Mouse (Mus musculus): Measurements from ENCODE around the gene Traip. TPM values are rescaled to one million over a fixed set of nuclear protein-coding genes. Genes with fewer than 3 reads are reported as not detected.
"Not testable (repeated sequence)": the region's sequence is repeated elsewhere in the genome, so short reads cannot be mapped to it uniquely, and the experiment has no call there.

Gene Traip
- polyA plus RNA-seq, 1 experiment from 2014 or later, result 20.4 TPM

DNA sequence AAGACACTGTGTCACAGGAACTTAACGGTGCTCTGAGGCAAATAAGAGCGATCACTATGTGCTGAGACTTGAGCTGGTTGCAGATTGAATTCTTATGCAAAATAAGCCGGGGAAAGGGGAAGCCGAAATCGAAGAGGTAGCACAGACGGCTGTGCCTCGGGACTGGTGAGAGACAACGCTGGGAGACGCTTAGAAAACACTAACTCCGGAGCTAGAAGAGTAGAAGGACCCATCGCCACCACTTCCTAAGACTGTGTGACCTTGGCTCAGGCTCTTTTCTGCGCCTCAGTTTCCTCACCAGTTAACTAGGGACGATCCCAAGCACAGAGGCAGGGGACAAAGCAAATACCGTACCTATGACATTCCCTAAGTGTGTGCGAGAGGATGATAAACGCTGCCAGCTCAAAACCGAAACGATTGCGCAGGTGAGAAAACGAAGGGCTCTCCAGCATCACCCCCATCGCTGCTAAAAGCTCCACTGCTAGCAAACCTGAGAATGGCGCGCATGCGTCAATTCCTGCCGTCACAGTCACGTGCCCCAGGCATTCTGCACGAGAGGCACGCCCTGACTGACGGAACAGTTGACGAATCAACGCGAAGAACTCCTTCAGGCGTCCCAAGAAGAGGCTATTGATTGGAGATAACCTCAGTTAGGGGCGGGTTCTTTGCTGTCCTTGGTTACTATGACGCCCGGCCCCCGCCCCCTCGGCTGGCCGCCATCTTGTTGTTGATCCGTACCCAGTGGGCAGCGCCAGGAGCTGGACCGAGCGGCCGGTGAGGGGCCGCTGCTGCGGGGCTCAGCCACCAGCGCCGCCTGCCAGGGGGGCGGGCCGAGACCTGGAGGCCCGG lies 52.2 kb downstream of the Traip start, which contains the start of gene Ip6k1:
TSS of gene Ip6k1 (plus strand) at position 580 of the 849 bp plus-strand sequence.
- H3K27ac ChIP-seq (ENCODE audit: low read length), result peak within 1 kb of the TSS; percentile 91
- peak; percentile 100 for ATAC-seq (ENCODE audit: insufficient read depth, low FRiP score)
- H3K9ac ChIP-seq (ENCODE audit: low read length), result peak within 1 kb of the TSS; percentile 99
- under 1% methylated on average over 51 of the region's 51 CpGs for WGBS
- peaks cover 11% of the 10 kb centered on the region; the same call in 1 of the 2 replicates for H3K4me1 ChIP-seq (ENCODE audit: control insufficient read depth, insufficient read depth, low read length)
- peak within 1 kb of the TSS; percentile 85 for H3K4me3 ChIP-seq (replicated peaks; ENCODE audit: low read length)
- H3K4me2 ChIP-seq (ENCODE audit: low read depth, low read length), result peak within 1 kb of the TSS; percentile 92
- H3K36me3 ChIP-seq (ENCODE audit: control insufficient read depth, insufficient read depth, low read length), result no peaks in the 10 kb centered on the region
- H3K9me3 ChIP-seq (replicated peaks; ENCODE audit: control insufficient read depth, low read length), result no peaks in the 10 kb centered on the region
- H3K27me3 ChIP-seq (ENCODE audit: control insufficient read depth, insufficient read depth, low read length), result no peaks in the 10 kb centered on the region

GRCm38 (mm10) chr9:108002778-108003530 lies 53.0 kb downstream of the Traip start:
- Histone ChIP-seq H3K4me1 (ENCODE audit: control insufficient read depth, insufficient read depth, low read length) (peaks cover 11% of the 10 kb centered on the region; the same call in 1 of the 2 replicates), H3K9me3 (replicated peaks; ENCODE audit: control insufficient read depth, low read length) (no peaks in the 10 kb centered on the region), H3K4me2 (ENCODE audit: low read depth, low read length) (peak overlapping the region; percentile 82), H3K27ac (ENCODE audit: low read length) (peak overlapping the region; percentile 91), H3K9ac (ENCODE audit: low read length) (peak overlapping the region; percentile 99), H3K27me3 (ENCODE audit: control insufficient read depth, insufficient read depth, low read length) (no peaks in the 10 kb centered on the region), H3K4me3 (replicated peaks; ENCODE audit: low read length) (peak overlapping the region; percentile 85), H3K36me3 (ENCODE audit: control insufficient read depth, insufficient read depth, low read length) (no peaks in the 10 kb centered on the region)
- under 1% methylated on average over 50 of the region's 50 CpGs for WGBS
- ATAC-seq (ENCODE audit: insufficient read depth, low FRiP score), result peak; percentile 6

DNA sequence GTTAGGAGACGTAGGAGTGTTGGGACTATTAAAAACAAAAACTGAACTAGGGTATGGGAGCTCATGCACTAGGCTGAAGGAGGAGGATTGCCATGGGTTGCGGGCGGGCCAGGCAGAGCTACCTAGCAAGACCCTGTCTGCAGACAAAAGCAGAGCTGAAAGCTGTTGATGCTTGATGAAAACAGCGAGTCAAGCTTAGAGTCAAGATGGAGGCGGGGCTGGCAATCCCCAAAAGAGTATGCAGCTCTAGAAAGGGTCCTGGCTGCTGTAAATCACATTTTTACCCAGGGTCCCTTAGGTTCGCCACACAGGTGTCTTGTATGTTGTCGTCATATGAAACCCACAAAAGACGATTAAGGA lies 53.6 kb downstream of the Traip start:
- Histone ChIP-seq H3K9me3 (replicated peaks; ENCODE audit: control insufficient read depth, low read length) (no peaks in the 10 kb centered on the region), H3K27me3 (ENCODE audit: control insufficient read depth, insufficient read depth, low read length) (no peaks in the 10 kb centered on the region), H3K9ac (ENCODE audit: low read length) (peak overlapping the region; percentile 99), H3K36me3 (ENCODE audit: control insufficient read depth, insufficient read depth, low read length) (no peaks in the 10 kb centered on the region), H3K27ac (ENCODE audit: low read length) (peak overlapping the region; percentile 91; the same call in 1 of the 2 replicates), H3K4me2 (ENCODE audit: low read depth, low read length) (peak overlapping the region; percentile 82), H3K4me1 (ENCODE audit: control insufficient read depth, insufficient read depth, low read length) (peaks cover 11% of the 10 kb centered on the region; the same call in 1 of the 2 replicates), H3K4me3 (replicated peaks; ENCODE audit: low read length) (peak overlapping the region; percentile 85)
- WGBS, result 12% methylated on average over 8 of the region's 8 CpGs
- ATAC-seq (ENCODE audit: insufficient read depth, low FRiP score), result no peak

DNA sequence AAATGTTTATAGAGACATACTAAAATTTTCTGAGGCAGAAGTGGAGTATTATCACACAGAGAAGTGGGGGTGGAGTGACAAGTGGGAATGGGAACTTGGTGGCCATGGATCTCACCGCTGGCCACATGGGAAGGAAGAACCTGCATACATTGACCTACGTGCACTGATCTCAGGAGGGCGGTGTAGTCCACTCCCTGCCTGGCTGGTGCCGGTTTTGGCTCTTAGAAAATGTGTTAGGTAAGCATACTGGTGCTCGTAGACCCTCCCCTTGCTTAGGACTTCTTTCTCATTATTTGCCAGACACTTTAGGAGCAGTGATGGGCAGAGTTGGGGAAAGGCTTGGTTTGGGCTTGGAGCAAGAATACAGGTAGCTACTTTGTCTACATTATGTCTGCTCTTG lies 58.1 kb downstream of the Traip start:
- WGBS, result 79% methylated on average over 5 of the region's 5 CpGs
- Histone ChIP-seq H3K9ac (ENCODE audit: low read length) (no peak overlapping the region), H3K9me3 (replicated peaks; ENCODE audit: control insufficient read depth, low read length) (no peaks in the 10 kb centered on the region), H3K27me3 (ENCODE audit: control insufficient read depth, insufficient read depth, low read length) (no peaks in the 10 kb centered on the region), H3K4me1 (ENCODE audit: control insufficient read depth, insufficient read depth, low read length) (peaks cover 11% of the 10 kb centered on the region; the same call in 1 of the 2 replicates), H3K36me3 (ENCODE audit: control insufficient read depth, insufficient read depth, low read length) (no peaks in the 10 kb centered on the region), H3K27ac (ENCODE audit: low read length) (no peak overlapping the region), H3K4me3 (replicated peaks; ENCODE audit: low read length) (no peak overlapping the region), H3K4me2 (ENCODE audit: low read depth, low read length) (no peak overlapping the region)
- ATAC-seq (ENCODE audit: insufficient read depth, low FRiP score), result no peak

DNA sequence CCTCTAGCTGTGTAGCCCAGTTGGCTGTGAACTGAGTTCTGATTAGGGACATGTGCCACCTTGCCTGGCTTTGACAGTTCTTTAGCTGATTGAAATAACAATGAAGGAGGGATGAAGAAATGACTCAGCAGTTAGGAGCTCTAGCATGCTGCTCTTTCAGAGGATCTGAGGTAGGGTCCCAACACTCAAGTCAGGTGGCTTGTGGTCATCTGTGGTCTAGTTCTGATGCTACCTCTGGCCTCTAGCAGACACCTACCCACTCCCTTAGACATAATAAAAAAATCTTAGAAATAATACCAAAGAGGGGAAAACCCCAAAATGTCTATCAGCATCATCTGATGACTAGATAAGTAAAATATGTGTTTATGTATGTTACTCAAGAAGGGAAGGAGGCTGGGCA lies 60.4 kb downstream of the Traip start:
- H3K9ac ChIP-seq (ENCODE audit: low read length), result no peak overlapping the region
- no peaks in the 10 kb centered on the region for H3K9me3 ChIP-seq (replicated peaks; ENCODE audit: control insufficient read depth, low read length)
- H3K4me1 ChIP-seq (ENCODE audit: control insufficient read depth, insufficient read depth, low read length), result no peaks in the 10 kb centered on the region
- H3K27ac ChIP-seq (ENCODE audit: low read length), result no peak overlapping the region
- no peaks in the 10 kb centered on the region for H3K36me3 ChIP-seq (ENCODE audit: control insufficient read depth, insufficient read depth, low read length)
- H3K27me3 ChIP-seq (ENCODE audit: control insufficient read depth, insufficient read depth, low read length), result no peaks in the 10 kb centered on the region
- no peak overlapping the region for H3K4me2 ChIP-seq (ENCODE audit: low read depth, low read length)
- no peak overlapping the region for H3K4me3 ChIP-seq (replicated peaks; ENCODE audit: low read length)
- no peak for ATAC-seq (ENCODE audit: insufficient read depth, low FRiP score)

DNA sequence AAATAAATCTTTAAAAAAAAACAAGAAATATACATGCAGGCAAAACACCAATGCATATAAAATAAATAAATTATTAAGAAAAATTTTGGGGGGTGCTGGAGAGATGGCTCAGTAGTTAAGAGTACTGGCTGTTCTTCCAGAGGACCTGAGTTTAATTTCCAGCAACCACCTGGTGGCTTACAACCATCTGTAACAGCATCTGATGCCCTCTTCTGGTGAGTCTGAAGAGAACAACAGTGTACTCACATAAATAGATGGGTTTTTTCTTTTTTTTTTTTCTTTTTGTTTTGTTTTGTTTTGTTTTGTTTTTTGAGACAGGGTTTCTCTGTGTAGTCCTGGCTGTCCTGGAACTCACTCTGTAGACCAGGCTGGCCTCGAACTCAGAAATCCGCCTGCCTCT lies 63.6 kb downstream of the Traip start:
- H3K9ac ChIP-seq (ENCODE audit: low read length); H3K9me3 ChIP-seq (replicated peaks; ENCODE audit: control insufficient read depth, low read length); H3K4me1 ChIP-seq (ENCODE audit: control insufficient read depth, insufficient read depth, low read length); H3K27ac ChIP-seq (ENCODE audit: low read length); H3K4me3 ChIP-seq (replicated peaks; ENCODE audit: low read length); H3K27me3 ChIP-seq (ENCODE audit: control insufficient read depth, insufficient read depth, low read length); H3K4me2 ChIP-seq (ENCODE audit: low read depth, low read length); ATAC-seq (ENCODE audit: insufficient read depth, low FRiP score); H3K36me3 ChIP-seq (ENCODE audit: control insufficient read depth, insufficient read depth, low read length): not testable (repeated sequence)
- 98% methylated on average over 2 of the region's 2 CpGs for WGBS

GRCm38 (mm10) chr9:108017127-108017526 lies 67.2 kb downstream of the Traip start:
- WGBS, result 80% methylated on average over 3 of the region's 3 CpGs
- H3K4me1 ChIP-seq (ENCODE audit: control insufficient read depth, insufficient read depth, low read length), result peaks cover 2% of the 10 kb centered on the region; the same call in 1 of the 2 replicates
- no peak overlapping the region for H3K27ac ChIP-seq (ENCODE audit: low read length)
- H3K4me2 ChIP-seq (ENCODE audit: low read depth, low read length), result no peak overlapping the region
- no peaks in the 10 kb centered on the region for H3K27me3 ChIP-seq (ENCODE audit: control insufficient read depth, insufficient read depth, low read length)
- H3K9me3 ChIP-seq (replicated peaks; ENCODE audit: control insufficient read depth, low read length), result no peaks in the 10 kb centered on the region
- H3K9ac ChIP-seq (ENCODE audit: low read length), result no peak overlapping the region
- no peaks in the 10 kb centered on the region for H3K36me3 ChIP-seq (ENCODE audit: control insufficient read depth, insufficient read depth, low read length)
- no peak for ATAC-seq (ENCODE audit: insufficient read depth, low FRiP score)
- no peak overlapping the region for H3K4me3 ChIP-seq (replicated peaks; ENCODE audit: low read length)

- H3K4me2 ChIP-seq (ENCODE audit: low read depth, low read length), result no peak overlapping the region
- no peak overlapping the region for H3K9ac ChIP-seq (ENCODE audit: low read length)
- no peak overlapping the region; the same call in 1 of the 2 replicates for H3K27ac ChIP-seq (ENCODE audit: low read length)
- ATAC-seq (ENCODE audit: insufficient read depth, low FRiP score), result no peak
- no peaks in the 10 kb centered on the region for H3K9me3 ChIP-seq (replicated peaks; ENCODE audit: control insufficient read depth, low read length)
- 88% methylated on average over 1 of the region's 1 CpGs for WGBS
- H3K36me3 ChIP-seq (ENCODE audit: control insufficient read depth, insufficient read depth, low read length), result peaks cover 11% of the 10 kb centered on the region
- H3K27me3 ChIP-seq (ENCODE audit: control insufficient read depth, insufficient read depth, low read length), result no peaks in the 10 kb centered on the region
- H3K4me1 ChIP-seq (ENCODE audit: control insufficient read depth, insufficient read depth, low read length), result peaks cover 3% of the 10 kb centered on the region; the same call in 1 of the 2 replicates
- H3K4me3 ChIP-seq (replicated peaks; ENCODE audit: low read length), result no peak overlapping the region
Measured at GRCm38 (mm10) chr9:108020741-108021140, 70.8 kb downstream of the Traip start.
